Mouse (Mus musculus): ENCODE measurements around the gene Plin5.

DNA sequence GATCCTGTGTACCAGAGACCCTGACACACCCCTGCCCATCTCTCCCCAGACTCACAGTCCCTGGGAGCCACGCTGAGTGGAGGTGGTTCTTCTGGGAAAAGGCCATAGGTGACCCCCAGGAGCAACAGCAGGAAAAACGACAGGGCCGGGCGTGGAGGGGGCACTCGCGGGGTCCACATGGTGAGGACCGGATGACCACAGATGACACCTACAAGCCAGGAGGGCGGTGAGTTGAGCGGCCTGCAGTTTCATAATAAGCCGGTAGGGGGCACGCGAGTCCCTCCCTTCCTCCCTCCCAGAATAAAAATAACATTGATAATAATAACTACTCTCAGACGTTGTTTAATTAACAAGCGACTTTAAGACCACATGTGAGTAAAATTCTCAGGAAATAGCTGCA, 15.3 kb upstream of the Plin5 start:
- TF ChIP-seq CTCF (IDR thresholded peaks at IDR 0.05; ENCODE audit: insufficient read depth, low read length) = peak; percentile 89
- TF ChIP-seq POLR2A (IDR thresholded peaks at IDR 0.05; ENCODE audit: borderline replicate concordance, extremely low read depth, low read depth, low read length) = no peak

Measured in lung, adult 2 months (tissue).